Mouse (Mus musculus) kidney, adult 8-10 months (tissue): Measurements from ENCODE around the gene Car11.
"Not testable (repeated sequence)": the region's sequence is repeated elsewhere in the genome, so short reads cannot be mapped to it uniquely, and the experiment has no call there.

Experiments used
- DNase-seq, 2 experiments: peaks; one replicate each; pipeline ENCODE4 v3.0.0; 2022

The Car11 gene

GRCm38 (mm10) chr7:45699523-45700141 is at the start of gene Car11:
Gene Car11, plus strand, starts transcription at chr7:45699843.
- DNase-seq: no peak

- DNase-seq: not testable (repeated sequence)
Measured at GRCm38 (mm10) chr7:45650484-45650883, 49.2 kb upstream of the Car11 start.

GRCm38 (mm10) chr7:45654424-45655047 is 45.1 kb upstream of the Car11 start:
- DNase-seq: no peak

- no peak for DNase-seq
Measured at GRCm38 (mm10) chr7:45660746-45661478, 38.7 kb upstream of the Car11 start.

GRCm38 (mm10) chr7:45661702-45662101 is 37.9 kb upstream of the Car11 start:
- not testable (repeated sequence) for DNase-seq

GRCm38 (mm10) chr7:45665303-45666138 is 34.1 kb upstream of the Car11 start:
- DNase-seq: no peak

- DNase-seq: no peak
Measured at GRCm38 (mm10) chr7:45666161-45666560, 33.5 kb upstream of the Car11 start, which contains the start of gene Fut2. Gene Fut2, minus strand, starts transcription at chr7:45666394.

GRCm38 (mm10) chr7:45667761-45668160 is 31.9 kb upstream of the Car11 start:
- DNase-seq: no peak

- no peak for DNase-seq
Measured at GRCm38 (mm10) chr7:45668921-45669320, 30.7 kb upstream of the Car11 start.

- DNase-seq: no peak
Measured at GRCm38 (mm10) chr7:45677627-45678295, 21.9 kb upstream of the Car11 start.

GRCm38 (mm10) chr7:45678513-45678912 is 21.1 kb upstream of the Car11 start:
- no peak for DNase-seq

GRCm38 (mm10) chr7:45679966-45680621 is 19.5 kb upstream of the Car11 start:
- DNase-seq: peak; percentile 21 to 34

- no peak for DNase-seq
Measured at GRCm38 (mm10) chr7:45681046-45681736, 18.5 kb upstream of the Car11 start.

- peak; percentile 76 to 87 for DNase-seq
Measured at GRCm38 (mm10) chr7:45682144-45683126, 17.2 kb upstream of the Car11 start.

- DNase-seq: no peak
Measured at GRCm38 (mm10) chr7:45683396-45684050, 16.1 kb upstream of the Car11 start, which contains the start of gene Ntn5. Gene Ntn5, plus strand, starts transcription at chr7:45684022.

GRCm38 (mm10) chr7:45685811-45686210 is 13.8 kb upstream of the Car11 start:
- DNase-seq: no peak

GRCm38 (mm10) chr7:45686841-45687240 is 12.8 kb upstream of the Car11 start:
- no peak for DNase-seq

- no peak for DNase-seq
Measured at GRCm38 (mm10) chr7:45689099-45689498, 10.5 kb upstream of the Car11 start.

- DNase-seq: peak in 1 of 2 experiments; percentile 26
Measured at GRCm38 (mm10) chr7:45689800-45690199, 9.8 kb upstream of the Car11 start.
